Mouse (Mus musculus) heart, adult 18-20 months (tissue): ENCODE measurements at regions not wholly inside any gene's neighbourhood (a gene's known extent, or its start where the extent isn't known, plus 50 kb on each side); places are given as distances from the start of the nearest gene placed in this dataset.
"Not testable (repeated sequence)": the region's sequence is repeated elsewhere in the genome, so short reads cannot be mapped to it uniquely, and the experiment has no call there.

Source experiments
- DNase-seq, 2 experiments: peaks; one replicate each; pipeline ENCODE4 v3.0.0; 2021 to 2022; ENCODE audit warnings: mixed read lengths in 1 of 2

GRCm38 (mm10) chr16:55580827-55581226 lies 257.9 kb downstream of the Nfkbiz start:
- DNase-seq, result no peak

DNA sequence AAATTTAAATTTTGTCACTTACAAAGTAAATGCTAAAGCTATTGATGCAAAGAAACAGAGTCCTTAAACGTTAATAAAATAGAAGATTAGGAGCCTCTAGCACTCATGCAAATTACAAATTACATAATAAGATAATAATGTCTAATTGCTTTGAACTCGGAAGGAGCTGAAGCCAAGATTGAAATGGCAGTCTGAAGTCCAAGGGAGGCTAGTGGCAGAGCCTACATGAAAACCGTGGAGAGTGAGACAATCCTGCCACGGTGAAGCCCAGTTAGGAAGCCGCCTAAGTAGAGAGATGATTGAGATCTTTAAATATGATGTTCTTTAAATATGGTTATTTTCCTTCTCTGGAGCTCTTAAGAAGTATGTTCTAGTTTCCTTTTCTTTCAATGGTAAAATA lies 260.0 kb downstream of the Nfkbiz start:
- DNase-seq, result no peak

GRCm38 (mm10) chr16:55575609-55576283 lies 263.0 kb downstream of the Nfkbiz start:
- not testable (repeated sequence) for DNase-seq

DNA sequence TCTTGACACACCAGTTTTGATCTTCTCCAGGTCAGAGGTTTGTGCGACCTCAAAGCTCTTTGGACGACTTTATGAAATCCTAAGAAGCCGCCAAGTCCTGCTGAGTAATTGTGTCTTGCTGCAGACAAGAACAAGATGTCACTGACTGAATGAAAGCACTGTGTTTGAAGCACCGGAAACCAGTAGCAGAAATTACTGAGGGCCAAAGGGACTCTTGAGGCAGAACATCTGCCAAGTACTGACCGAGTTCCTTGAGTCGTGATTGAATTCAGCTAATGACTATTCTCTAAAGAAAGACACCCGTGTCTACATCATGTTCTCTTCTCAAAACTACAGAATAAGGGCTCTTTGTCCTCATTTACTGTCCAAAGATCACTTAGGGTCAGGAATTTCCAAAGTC lies 267.6 kb downstream of the Nfkbiz start:
- peak; percentile 44 to 72 for DNase-seq

DNA sequence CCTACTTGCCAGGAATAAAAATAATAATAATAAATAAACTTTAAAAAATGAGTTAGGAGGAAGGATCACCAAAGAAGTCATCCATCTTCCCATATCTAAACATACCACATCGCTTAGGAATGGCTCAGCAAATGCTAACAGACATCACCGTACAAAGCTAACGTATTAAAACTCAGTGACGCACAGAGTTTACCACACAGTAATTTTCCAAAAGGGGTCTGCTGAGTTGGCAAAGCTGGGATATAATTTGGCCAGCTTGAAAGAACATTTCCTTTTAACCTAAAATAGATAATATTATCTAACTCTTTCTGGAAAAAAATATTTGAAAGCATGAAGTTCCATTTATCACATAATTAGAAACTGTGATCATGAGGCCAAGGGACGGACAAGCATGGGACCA lies 268.6 kb downstream of the Nfkbiz start:
- DNase-seq, result no peak

DNA sequence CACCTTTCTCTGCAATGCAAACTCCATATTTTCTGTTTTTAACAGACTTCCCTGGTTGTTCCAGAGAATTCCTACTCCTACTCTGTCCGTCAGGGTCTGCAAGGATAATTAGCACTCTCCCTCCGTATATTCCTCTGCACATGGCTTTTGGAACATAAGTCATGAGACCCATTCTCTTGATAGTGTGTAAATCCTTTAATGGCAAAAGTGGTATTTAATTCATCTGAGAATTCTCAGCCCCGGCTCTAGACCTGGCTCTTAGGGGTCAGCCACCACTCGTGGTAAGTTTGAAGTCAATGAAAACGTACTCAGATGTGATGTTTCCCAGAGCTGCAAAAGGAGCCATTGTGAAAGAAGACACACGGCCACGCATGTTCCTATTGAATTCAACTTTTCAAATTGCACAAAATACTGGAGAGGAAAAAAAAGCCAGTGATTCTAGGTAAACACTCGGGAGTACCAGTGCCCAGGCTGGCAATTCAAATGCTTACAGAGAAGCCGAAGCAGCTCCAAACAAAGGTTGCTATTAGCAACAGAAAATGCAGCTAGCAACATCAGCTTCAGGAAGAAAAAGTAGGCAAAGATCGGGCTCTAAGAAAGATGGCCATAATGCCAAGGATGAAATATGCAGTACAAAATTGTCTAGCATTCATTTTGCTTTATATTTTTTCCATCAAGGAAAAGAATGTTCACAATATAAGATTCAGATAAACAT lies 258.2 kb upstream of the Zpld1 start:
- peak in 1 of 2 experiments; percentile 35 for DNase-seq

DNA sequence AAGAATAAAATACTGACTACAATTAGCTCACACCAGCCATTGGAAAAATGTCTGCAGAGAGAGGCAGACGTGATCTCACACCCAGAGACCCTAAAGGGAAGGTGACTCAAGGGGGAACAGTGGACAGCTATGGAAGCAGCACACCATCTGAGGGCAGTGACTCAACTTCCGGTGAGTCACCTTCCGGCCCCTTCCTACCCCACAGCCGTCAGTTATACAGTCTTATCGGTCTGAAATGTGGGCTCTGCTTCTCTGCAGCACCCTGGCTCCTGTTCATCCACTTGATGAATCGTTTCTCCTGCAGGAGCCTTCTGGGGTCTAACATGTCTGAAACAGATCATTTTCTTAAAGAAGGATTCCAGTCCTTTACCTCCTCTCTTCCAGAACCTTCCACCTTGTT lies 257.4 kb upstream of the Zpld1 start:
- peak; percentile 42 to 71 for DNase-seq

DNA sequence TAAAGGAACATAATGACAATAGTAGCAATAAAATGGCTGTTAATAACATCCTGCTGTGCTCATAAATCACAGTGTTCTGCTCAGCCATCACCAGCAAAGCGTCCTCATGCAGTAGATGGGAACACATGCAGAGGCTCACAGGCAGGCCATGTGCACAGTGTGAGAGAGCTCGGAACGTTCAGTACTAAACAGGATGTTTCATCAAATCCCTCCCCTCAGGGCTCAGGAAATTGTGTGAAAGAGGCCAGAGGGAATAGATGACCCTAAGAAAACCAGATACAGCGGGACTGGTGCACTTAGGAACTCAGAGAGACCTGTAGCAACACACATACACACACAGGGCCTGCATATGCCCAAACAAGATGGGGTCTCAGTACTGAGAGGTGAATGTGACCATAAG lies 256.1 kb upstream of the Zpld1 start:
- peak in 1 of 2 experiments; percentile 37 for DNase-seq

DNA sequence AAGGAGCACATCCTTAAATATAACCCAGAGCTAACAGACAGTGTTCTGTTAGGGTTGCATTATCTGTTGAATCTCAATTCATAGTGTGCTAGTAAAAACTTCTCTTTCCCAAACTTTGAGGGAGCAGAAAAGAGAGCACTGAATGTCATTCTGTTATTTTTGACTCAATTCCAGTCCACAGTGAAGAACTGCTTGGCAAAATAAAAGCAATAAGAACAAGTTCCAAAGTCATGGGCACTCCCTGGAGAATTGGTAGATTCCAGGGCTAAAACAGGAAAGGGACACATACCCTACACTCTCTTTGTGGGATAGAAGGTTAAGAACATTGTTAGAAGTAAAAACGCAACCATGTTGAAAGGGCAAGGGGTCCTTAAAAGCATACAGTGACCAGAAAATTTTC lies 253.6 kb upstream of the Zpld1 start:
- DNase-seq, result peak; percentile 29 to 38

- DNase-seq, result peak; percentile 28 to 61
Observed at GRCm38 (mm10) chr16:55550649-55551312, 253.0 kb upstream of the Zpld1 start.

DNA sequence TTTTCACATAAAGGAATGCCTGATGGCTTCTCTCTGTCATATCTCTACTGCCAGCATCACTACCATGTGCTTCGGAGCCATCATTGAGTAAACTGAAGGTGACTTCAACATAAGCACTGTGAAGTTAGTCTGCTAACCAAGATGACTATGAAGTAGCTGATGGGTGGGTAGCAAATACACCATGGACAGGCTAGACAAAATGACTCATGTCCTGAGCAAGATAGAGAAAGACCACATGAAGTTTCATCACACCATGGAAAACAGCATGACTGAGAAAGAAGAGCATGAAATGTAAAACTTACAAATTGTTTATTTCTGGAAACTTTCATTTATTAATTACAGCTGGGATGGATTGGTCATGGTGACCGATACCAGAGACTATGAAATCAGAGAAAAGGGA lies 249.3 kb upstream of the Zpld1 start:
- DNase-seq, result no peak

GRCm38 (mm10) chr16:55540336-55541015 lies 242.7 kb upstream of the Zpld1 start:
- no peak for DNase-seq

- no peak for DNase-seq
Observed at GRCm38 (mm10) chr16:55539179-55539578, 241.4 kb upstream of the Zpld1 start.

DNA sequence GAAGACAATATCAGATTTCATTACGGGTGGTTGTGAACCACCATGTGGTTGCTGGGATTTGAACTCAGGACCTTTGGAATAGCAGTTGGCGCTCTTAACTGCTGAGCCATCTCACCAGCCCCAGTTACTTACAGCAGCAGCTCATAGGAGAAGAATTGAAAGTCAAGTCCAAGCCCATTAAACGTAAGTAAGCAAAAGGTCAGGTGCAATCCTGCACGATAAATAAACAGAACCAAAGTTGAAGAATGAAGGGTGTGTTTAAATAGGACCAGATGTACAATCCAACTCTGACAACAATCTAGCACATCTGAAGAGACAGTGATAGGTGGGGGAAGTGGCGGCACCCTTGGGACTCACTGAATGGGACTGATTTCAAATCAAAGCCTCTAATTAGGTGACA lies 239.8 kb upstream of the Zpld1 start:
- no peak for DNase-seq

DNA sequence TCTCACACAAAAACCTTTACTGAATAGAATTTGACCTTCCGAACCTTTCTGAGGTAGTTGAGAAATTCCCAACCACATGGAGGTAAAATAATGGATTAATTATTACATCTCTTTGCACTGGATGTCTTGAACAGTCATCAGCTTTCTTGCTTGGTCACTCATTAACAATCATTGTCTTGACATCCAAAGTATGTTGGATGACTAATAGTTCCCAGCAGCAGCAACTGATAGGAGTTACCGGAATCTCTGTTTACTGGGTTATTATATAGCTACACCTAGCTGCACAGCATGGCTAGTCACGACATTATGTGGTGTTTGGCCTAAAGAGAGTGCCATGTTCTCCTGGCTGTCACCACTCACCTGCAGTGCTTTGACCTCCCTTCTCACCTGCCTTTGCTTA lies 234.9 kb upstream of the Zpld1 start:
- no peak for DNase-seq

DNA sequence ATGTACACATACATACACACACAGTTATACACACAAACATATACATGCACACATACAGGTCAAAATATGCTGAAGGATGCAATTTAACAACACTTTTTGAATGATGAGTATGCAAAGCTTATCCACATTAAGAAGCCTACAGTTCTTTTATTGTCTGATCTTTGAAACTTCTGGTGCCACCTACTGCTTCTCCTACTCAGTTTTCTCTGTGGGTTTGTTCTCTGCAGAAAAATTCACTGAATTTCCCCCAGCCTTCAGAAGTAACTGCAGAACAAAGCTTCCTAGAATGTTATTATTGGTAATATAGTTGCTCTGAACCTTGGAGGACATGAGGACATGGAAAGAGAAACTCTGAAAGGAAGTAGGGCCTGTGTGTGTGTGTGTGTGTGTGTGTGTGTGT lies 233.1 kb upstream of the Zpld1 start:
- no peak for DNase-seq

DNA sequence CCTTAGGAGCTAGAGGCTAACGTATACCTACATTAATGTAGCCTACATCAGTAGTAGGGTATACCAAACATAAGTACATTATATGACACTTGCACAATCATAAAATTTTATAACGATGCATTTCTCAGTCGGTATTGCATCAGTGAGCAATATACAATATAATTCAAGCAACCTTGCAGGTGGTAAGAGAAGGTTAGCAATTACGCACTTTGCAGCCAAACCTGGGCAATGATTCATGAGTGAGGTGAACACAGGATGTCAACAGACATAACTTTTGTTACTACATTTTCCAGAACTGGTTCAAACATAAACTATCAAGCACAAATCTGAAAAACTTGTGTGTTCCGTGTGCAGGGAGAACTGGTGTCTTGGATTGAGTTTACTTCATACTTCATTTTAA lies 229.9 kb upstream of the Zpld1 start:
- no peak for DNase-seq

DNA sequence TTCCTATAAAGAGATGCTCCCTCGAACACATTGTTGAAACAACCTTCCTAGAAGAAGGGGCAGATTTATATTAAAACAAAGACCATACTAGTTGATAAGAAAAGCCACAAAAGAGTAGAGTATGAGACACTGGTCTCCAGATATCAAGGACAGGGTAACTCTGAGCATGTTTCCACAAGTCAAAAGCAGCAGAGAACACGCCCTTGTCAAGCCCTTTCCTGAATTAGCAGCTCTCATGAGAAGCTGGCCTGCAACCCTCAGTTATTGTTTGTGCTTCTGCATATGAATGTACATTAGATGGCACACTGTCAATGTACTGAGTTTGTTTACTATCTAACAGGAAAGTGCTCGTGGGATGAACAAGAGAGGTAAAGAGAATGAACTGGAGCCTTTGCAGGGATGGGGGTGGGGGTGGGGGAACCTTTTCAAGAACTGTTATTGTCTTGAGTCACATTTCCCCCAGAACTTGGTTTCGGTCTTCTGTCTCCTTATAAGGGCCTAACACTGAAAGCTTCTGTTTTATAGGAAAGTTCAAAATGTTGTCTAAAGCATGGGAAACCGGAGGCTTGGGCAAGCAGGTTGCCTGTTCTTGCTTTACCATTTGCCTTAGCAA lies 228.6 kb upstream of the Zpld1 start:
- no peak for DNase-seq

GRCm38 (mm10) chr16:55523264-55523663 lies 225.5 kb upstream of the Zpld1 start:
- no peak for DNase-seq

DNA sequence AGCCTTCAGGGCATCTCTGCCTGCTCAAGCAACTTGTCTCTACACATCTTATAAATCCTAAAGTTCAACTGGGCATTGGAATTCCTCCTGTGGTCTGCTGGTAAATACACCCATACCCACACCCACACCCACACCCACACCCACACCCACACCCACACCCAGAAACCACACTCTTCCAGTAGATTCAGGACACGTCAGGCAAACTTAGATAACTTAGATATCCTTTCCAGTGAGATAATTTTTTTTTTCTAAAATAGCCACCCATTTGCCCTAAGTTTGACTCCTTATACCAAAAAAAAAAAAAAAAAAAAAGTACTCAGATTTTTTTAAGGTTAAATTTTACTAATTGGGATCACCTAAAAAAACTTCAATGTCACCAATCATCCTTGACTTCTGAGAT lies 224.5 kb upstream of the Zpld1 start:
- no peak for DNase-seq

GRCm38 (mm10) chr16:55521421-55521971 lies 223.7 kb upstream of the Zpld1 start:
- no peak for DNase-seq

- DNase-seq, result no peak
Observed at GRCm38 (mm10) chr16:55520077-55520476, 222.3 kb upstream of the Zpld1 start.
